Mouse (Mus musculus) C2C12 (cell line): ENCODE data around the gene Col13a1.

Source experiments
- CTCF ChIP-seq: IDR thresholded peaks from one replicate; pipeline ENCODE4 v1.5.1; 2011; ENCODE audit not compliant: control insufficient read depth, insufficient read depth, insufficient read length
- MAX ChIP-seq: IDR thresholded peaks from one replicate; pipeline ENCODE4 v1.6.1; 2011; ENCODE audit warnings: mild to moderate bottlenecking, control low read depth
- USF1 ChIP-seq: IDR thresholded peaks from one replicate; pipeline ENCODE4 v1.6.1; 2011; ENCODE audit warnings: low read depth, mild to moderate bottlenecking, control low read depth, moderate library complexity

GRCm38 (mm10) chr10:61825979-61826752 lies 152.7 kb downstream of the Col13a1 start:
- TF ChIP-seq CTCF = no peak
- TF ChIP-seq MAX = no peak
- TF ChIP-seq USF1 = no peak
